Mouse (Mus musculus) testis, adult 2 months (tissue): Measurements from ENCODE around the gene Grb2. TPM values are rescaled to one million over a fixed set of nuclear protein-coding genes. Genes with fewer than 3 reads are reported as not detected.

ENCODE experiments used
- H3K27ac ChIP-seq: fragments of 200-500 bp; 2 replicates; pipeline ENCODE4 v1.5.1; 2012; ENCODE audit warnings: low read depth, low read length; ENCODE audit not compliant: control insufficient read depth, insufficient read depth
- H3K27me3 ChIP-seq: fragments of 200-500 bp; 2 replicates; pipeline ENCODE4 v1.6.1; 2012; ENCODE audit warnings: mild to moderate bottlenecking, low read length, moderate library complexity; ENCODE audit not compliant: control insufficient read depth, insufficient read depth
- H3K36me3 ChIP-seq: fragments of 200-500 bp; 2 replicates; pipeline ENCODE4 v1.6.1; 2012; ENCODE audit warnings: mild to moderate bottlenecking, low read length; ENCODE audit not compliant: control insufficient read depth, insufficient read depth
- H3K4me1 ChIP-seq: fragments of 200-500 bp; 2 replicates; pipeline ENCODE4 v1.6.1; 2012; ENCODE audit warnings: low read length; ENCODE audit not compliant: control insufficient read depth, insufficient read depth
- H3K4me3 ChIP-seq: fragments of 200-500 bp; 2 replicates; pipeline ENCODE4 v1.5.1; 2012; ENCODE audit warnings: low read depth, mild to moderate bottlenecking, low read length, moderate library complexity, mixed read lengths; ENCODE audit not compliant: control insufficient read depth
- CTCF ChIP-seq: fragments of 200-500 bp; IDR thresholded peaks from 2 replicates; pipeline ENCODE4 v1.5.1; 2012; ENCODE audit warnings: low read depth, mild to moderate bottlenecking, inconsistent platforms, low read length, moderate library complexity; ENCODE audit not compliant: control insufficient read depth, insufficient read depth, insufficient replicate concordance
- POLR2A ChIP-seq: fragments of 200-500 bp; IDR thresholded peaks from 2 replicates; pipeline ENCODE4 v1.6.1; 2012; ENCODE audit warnings: low read depth, mild to moderate bottlenecking, inconsistent platforms, low read length, moderate library complexity; ENCODE audit not compliant: control insufficient read depth
- polyA plus RNA-seq: library from polyadenylated mRNA; depleted of rRNA; stranded (reverse); fragments of >200 nt; gene quantifications from 2 replicates; pipeline ENCODE4 v1.2.3, GENCODE M21; 2012; rRNA removed

Grb2 gene
- polyA plus RNA-seq, 1 experiment = 7.7 TPM

GRCm38 (mm10) chr11:115595209-115595608 is 113.2 kb downstream of the Grb2 start:
- Histone ChIP-seq H3K36me3 (peaks cover 7% of the 10 kb centered on the region), H3K4me3 (no peak overlapping the region), H3K27me3 (no peaks in the 10 kb centered on the region), H3K27ac (no peak overlapping the region), H3K4me1 (no peaks in the 10 kb centered on the region)
- no peak for TF ChIP-seq CTCF
- no peak for TF ChIP-seq POLR2A

Other genes with a start within 250 kb of the Grb2 start
- gene Slc16a5, start 246.1 kb downstream of the Grb2 start, polyA plus RNA-seq = 0.72 and 0.78 TPM in 2 replicates
- 3.3 and 3.8 TPM in 2 replicates for gene Armc7, start 232.9 kb downstream of the Grb2 start, polyA plus RNA-seq
- 32.4 and 34.0 TPM in 2 replicates for gene Nt5c, start 216.7 kb downstream of the Grb2 start, polyA plus RNA-seq
- gene Jpt1, start 194.2 kb downstream of the Grb2 start, polyA plus RNA-seq = 548 and 576 TPM in 2 replicates
- gene Sumo2, start 172.3 kb downstream of the Grb2 start, polyA plus RNA-seq = 50.6 and 72.2 TPM in 2 replicates
- gene Nup85, start 144.2 kb downstream of the Grb2 start, polyA plus RNA-seq = 36.3 and 42.6 TPM in 2 replicates
- gene Mrps7, start 104.7 kb downstream of the Grb2 start, polyA plus RNA-seq = 9.3 and 10.9 TPM in 2 replicates
- gene Gga3, start 104.5 kb downstream of the Grb2 start, polyA plus RNA-seq = 19.8 and 21.1 TPM in 2 replicates
- gene Mif4gd, start 95.6 kb downstream of the Grb2 start, polyA plus RNA-seq = 383 and 445 TPM in 2 replicates
- 33.7 and 35.8 TPM in 2 replicates for gene Slc25a19, start 80.3 kb downstream of the Grb2 start, polyA plus RNA-seq
- 80.1 and 91.5 TPM in 2 replicates for gene Tmem94, start 56.8 kb upstream of the Grb2 start, polyA plus RNA-seq
- 7.6 and 8.6 TPM in 2 replicates for gene Caskin2, start 105.0 kb upstream of the Grb2 start, polyA plus RNA-seq
- 12.9 and 14.7 TPM in 2 replicates for gene Tsen54, start 106.1 kb upstream of the Grb2 start, polyA plus RNA-seq
- gene Llgl2, start 115.5 kb upstream of the Grb2 start, polyA plus RNA-seq = 3.1 and 9.0 TPM in 2 replicates
- 11.7 and 12.1 TPM in 2 replicates for gene Myo15b, start 149.8 kb upstream of the Grb2 start, polyA plus RNA-seq
- 0.72 TPM in 1 of 2 replicates, not detected in the other for gene Smim5, start 191.4 kb upstream of the Grb2 start, polyA plus RNA-seq
- gene Smim6, start 203.4 kb upstream of the Grb2 start, polyA plus RNA-seq = 17.6 and 20.7 TPM in 2 replicates
- 20.2 and 20.4 TPM in 2 replicates for gene Sap30bp, start 224.7 kb upstream of the Grb2 start, polyA plus RNA-seq
- gene Recql5, start 224.9 kb upstream of the Grb2 start, polyA plus RNA-seq = 30.3 and 33.1 TPM in 2 replicates